Mouse (Mus musculus) kidney, embryonic 14.5 days (tissue): ENCODE data around the gene Eras. TPM values are rescaled to one million over a fixed set of nuclear protein-coding genes. Genes with fewer than 3 reads are reported as not detected.

Experiments
- ATAC-seq: fragments of 200-750 bp; cut with Nextera tagmentation; 2 replicates; pipeline ENCODE4 v1.8.0; 2017; ENCODE audit warnings: moderate number of reproducible peaks, mild to moderate bottlenecking, moderate TSS enrichment, moderate library complexity; ENCODE audit not compliant: low FRiP score, low TSS enrichment
- H3K27ac ChIP-seq: fragments of 300-500 bp; sonication (generic); 2 replicates; pipeline ENCODE4 v1.5.1; 2014; ENCODE audit warnings: low read depth, mild to moderate bottlenecking, low read length, moderate library complexity, mixed read lengths
- H3K27me3 ChIP-seq: fragments of 300-500 bp; sonication (generic); 2 replicates; pipeline ENCODE4 v1.6.1; 2014; ENCODE audit warnings: mild to moderate bottlenecking, low read length; ENCODE audit not compliant: control insufficient read depth, insufficient read depth
- H3K36me3 ChIP-seq: fragments of 300-500 bp; sonication (generic); 2 replicates; pipeline ENCODE4 v1.6.1; 2014; ENCODE audit warnings: low read length, mixed read lengths; ENCODE audit not compliant: control insufficient read depth, insufficient read depth
- H3K4me1 ChIP-seq: fragments of 300-500 bp; sonication (generic); 2 replicates; pipeline ENCODE4 v1.6.1; 2014; ENCODE audit warnings: low read length, mixed read lengths; ENCODE audit not compliant: control insufficient read depth, insufficient read depth
- H3K4me2 ChIP-seq: fragments of 300-500 bp; sonication (generic); replicated peaks from 2 replicates; pipeline ENCODE4 v1.6.1; 2014; ENCODE audit warnings: low read depth, mild to moderate bottlenecking, low read length
- H3K4me3 ChIP-seq: fragments of 300-500 bp; sonication (generic); 2 replicates; pipeline ENCODE4 v1.5.1; 2014; ENCODE audit warnings: mild to moderate bottlenecking, low read length
- H3K9ac ChIP-seq: fragments of 300-500 bp; sonication (generic); 2 replicates; pipeline ENCODE4 v1.6.1; 2014; ENCODE audit warnings: low read depth, mild to moderate bottlenecking, low read length, moderate library complexity
- H3K9me3 ChIP-seq: fragments of 300-500 bp; sonication (generic); 2 replicates; pipeline ENCODE4 v1.6.1; 2016; ENCODE audit warnings: low read length; ENCODE audit not compliant: control insufficient read depth
- WGBS: fragments of 180-500 bp; shearing (Covaris S2); extraction: QIAGEN DNeasy Blood & Tissue Kit; methylation state at CpG from one replicate; pipeline ENCODE4 v1.1.7; 2014; 5-methylcytosine and 5-hydroxymethylcytosine counted together
- polyA plus RNA-seq: library from polyadenylated mRNA; unstranded; fragments of >200 nt; fragmentation: Nextera tagmentation; extraction: Ambion mirVana; gene quantifications from 2 replicates; pipeline ENCODE4 v1.2.1, GENCODE M21; 2014

Eras gene
- polyA plus RNA-seq = not detected in 2 replicates

GRCm38 (mm10) chrX:7928270-7928790, at the start of gene Eras:
Gene Eras, minus strand, starts transcription at chrX:7928607.
- Histone ChIP-seq H3K4me1 (no peaks in the 10 kb centered on the region), H3K27me3 (peaks cover 11% of the 10 kb centered on the region; the same call in 1 of the 2 replicates), H3K27ac (no peak within 1 kb of the TSS), H3K36me3 (peaks cover 5% of the 10 kb centered on the region; the same call in 1 of the 2 replicates), H3K9me3 (no peaks in the 10 kb centered on the region), H3K4me2 (no peak within 1 kb of the TSS), H3K9ac (no peak within 1 kb of the TSS), H3K4me3 (no peak within 1 kb of the TSS)
- ATAC-seq = no peak
- WGBS = 26% methylated on average over 17 of the region's 19 CpGs

DNA sequence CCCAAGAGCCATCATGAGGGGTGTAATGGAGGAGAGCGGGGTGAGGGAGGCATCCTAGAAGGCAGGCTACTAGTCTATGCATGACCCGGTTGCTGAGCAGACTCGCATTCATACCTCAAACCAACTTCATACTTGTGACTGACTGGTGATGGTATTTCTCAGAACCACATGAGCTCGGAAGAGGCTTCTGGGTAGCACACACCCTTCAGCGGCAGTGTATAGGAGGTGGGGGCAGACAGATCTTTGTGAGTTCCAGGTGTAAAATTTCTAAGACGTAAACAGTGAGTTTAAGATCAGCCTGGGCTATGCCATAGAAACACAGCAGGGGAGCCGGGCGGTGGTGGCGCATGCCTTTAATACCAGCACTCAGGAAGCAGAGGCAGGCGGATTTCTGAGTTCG, 49.5 kb upstream of the Eras start, which contains the start of gene Gata1:
Gene Gata1 (minus strand): TSS at position 180 of the 400 bp plus-strand sequence.
- H3K9ac ChIP-seq = no peak within 1 kb of the TSS
- no peaks in the 10 kb centered on the region for H3K9me3 ChIP-seq
- 91% methylated on average over 11 of the region's 11 CpGs for WGBS
- H3K4me1 ChIP-seq = no peaks in the 10 kb centered on the region
- no peak within 1 kb of the TSS for H3K4me2 ChIP-seq
- H3K36me3 ChIP-seq = no peaks in the 10 kb centered on the region
- no peak within 1 kb of the TSS for H3K27ac ChIP-seq
- H3K27me3 ChIP-seq = no peaks in the 10 kb centered on the region
- no peak for ATAC-seq
- H3K4me3 ChIP-seq = no peak within 1 kb of the TSS

GRCm38 (mm10) chrX:7971292-7971691, 42.9 kb upstream of the Eras start:
- Histone ChIP-seq H3K36me3 (no peaks in the 10 kb centered on the region), H3K9me3 (no peaks in the 10 kb centered on the region), H3K27me3 (no peaks in the 10 kb centered on the region), H3K4me1 (no peaks in the 10 kb centered on the region), H3K27ac (no peak overlapping the region), H3K4me3 (no peak overlapping the region), H3K9ac (no peak overlapping the region), H3K4me2 (no peak overlapping the region)
- 77% methylated on average over 4 of the region's 4 CpGs for WGBS
- no peak for ATAC-seq

- no peaks in the 10 kb centered on the region for H3K27me3 ChIP-seq
- no peak for ATAC-seq
- H3K4me1 ChIP-seq = no peaks in the 10 kb centered on the region
- H3K4me3 ChIP-seq = no peak overlapping the region
- H3K9me3 ChIP-seq = no peaks in the 10 kb centered on the region
- no peak overlapping the region for H3K4me2 ChIP-seq
- H3K36me3 ChIP-seq = no peaks in the 10 kb centered on the region
- no peak overlapping the region for H3K9ac ChIP-seq
- 89% methylated on average over 3 of the region's 3 CpGs for WGBS
- H3K27ac ChIP-seq = no peak overlapping the region
Measured at GRCm38 (mm10) chrX:7968899-7969298, 40.5 kb upstream of the Eras start.

- H3K4me3 ChIP-seq = no peak overlapping the region
- no peaks in the 10 kb centered on the region for H3K9me3 ChIP-seq
- H3K27me3 ChIP-seq = no peaks in the 10 kb centered on the region
- H3K27ac ChIP-seq = no peak overlapping the region
- H3K9ac ChIP-seq = no peak overlapping the region
- 83% methylated on average over 8 of the region's 8 CpGs for WGBS
- H3K36me3 ChIP-seq = no peaks in the 10 kb centered on the region
- ATAC-seq = no peak
- H3K4me2 ChIP-seq = no peak overlapping the region
- no peaks in the 10 kb centered on the region for H3K4me1 ChIP-seq
Measured at GRCm38 (mm10) chrX:7968226-7968625, 39.8 kb upstream of the Eras start.

DNA sequence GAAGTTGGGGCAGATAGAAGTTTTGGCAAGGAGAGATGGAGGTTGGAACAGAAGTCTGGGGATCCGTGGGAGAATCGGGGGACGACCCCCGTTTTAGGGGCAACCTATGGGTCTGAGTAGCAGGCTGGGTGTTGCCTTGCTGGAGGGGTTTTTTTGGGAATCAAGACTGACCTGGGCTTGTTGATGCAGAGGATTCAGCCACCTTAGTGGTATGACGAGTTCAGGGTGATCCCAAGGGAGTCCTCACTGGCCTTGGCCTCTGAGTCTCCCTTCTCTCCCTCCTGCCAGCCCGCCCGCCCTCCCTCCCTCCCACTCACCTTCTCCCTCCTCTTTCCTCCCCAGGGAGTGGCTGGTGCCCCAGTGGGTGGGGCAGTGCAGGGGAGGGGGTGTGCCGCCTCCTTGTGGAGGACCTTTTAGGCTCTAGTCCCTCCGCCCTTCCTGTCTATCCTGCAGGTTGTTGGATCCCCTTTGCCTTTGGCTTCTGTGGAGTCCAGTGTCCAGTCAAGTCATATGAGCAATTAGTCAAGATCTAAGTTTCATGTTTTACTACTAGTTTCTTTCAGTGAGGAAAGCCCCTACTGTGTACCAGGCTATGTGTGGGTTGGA, 39.3 kb upstream of the Eras start:
- Histone ChIP-seq H3K36me3 (no peaks in the 10 kb centered on the region), H3K27me3 (no peaks in the 10 kb centered on the region), H3K4me2 (no peak overlapping the region), H3K27ac (no peak overlapping the region), H3K9ac (no peak overlapping the region), H3K4me1 (no peaks in the 10 kb centered on the region), H3K4me3 (no peak overlapping the region), H3K9me3 (no peaks in the 10 kb centered on the region)
- no peak for ATAC-seq
- WGBS = 78% methylated on average over 8 of the region's 9 CpGs

DNA sequence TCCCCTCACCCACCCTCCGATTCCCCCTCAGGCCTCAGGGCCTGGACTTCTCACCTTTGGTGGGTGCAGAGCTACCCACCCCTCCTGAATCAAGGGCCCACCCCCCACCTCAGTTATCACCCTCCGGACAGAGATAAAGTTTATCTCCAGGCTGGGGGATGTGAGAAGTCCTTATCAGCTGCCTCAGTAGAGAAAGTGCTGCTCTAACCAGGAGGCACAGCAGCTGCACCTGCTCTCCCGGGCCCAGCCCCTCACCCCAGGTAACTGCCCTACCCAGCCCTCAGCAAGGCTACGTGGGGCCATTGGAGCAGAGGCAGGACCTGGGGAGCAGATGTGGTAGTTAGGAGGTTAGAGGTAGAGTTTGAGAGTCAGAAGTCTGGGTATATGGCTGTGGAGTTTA, 37.8 kb upstream of the Eras start:
- Histone ChIP-seq H3K9me3 (no peaks in the 10 kb centered on the region), H3K4me1 (no peaks in the 10 kb centered on the region), H3K4me3 (no peak overlapping the region), H3K4me2 (no peak overlapping the region), H3K36me3 (no peaks in the 10 kb centered on the region), H3K9ac (no peak overlapping the region), H3K27ac (no peak overlapping the region), H3K27me3 (no peaks in the 10 kb centered on the region)
- WGBS = 75% methylated on average over 4 of the region's 4 CpGs
- ATAC-seq = no peak

DNA sequence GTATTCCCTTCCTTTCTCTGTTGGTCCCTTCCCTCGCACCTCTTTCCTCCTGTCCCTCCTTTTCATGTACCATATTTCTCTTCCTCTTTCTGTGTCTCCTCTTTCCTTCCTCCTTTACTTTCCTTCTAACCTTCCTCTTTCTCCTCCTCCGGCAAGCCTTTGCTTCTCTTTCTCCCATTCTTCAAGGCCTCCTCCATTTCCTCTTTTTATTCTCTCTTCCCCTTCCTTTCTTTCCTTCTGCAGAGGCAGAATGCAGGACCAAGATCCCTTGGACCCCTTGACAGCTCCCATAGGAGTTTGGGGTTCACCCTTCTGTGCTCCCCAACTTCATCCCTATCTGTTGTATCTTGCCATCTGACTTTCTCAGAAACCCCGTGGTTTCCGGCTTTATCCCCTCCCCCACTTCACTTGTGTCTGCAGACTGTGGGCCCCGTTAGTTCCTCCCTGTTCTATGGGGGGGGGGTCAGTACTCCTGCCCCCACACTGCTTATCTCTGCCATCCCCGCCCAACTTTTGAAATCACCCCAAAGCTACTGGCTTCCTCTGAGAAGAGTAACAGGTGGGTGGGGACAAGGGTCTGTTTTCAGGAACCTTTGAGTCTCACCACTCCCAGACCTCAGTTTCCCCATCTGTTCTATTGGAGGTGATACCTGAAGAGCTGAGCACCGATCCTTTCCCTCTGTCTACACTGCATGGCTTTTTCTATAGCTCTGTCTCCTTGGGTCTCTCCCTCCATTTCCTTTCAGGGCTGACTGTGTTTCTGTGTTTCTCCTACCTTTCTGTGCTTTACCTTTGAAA, 35.6 kb upstream of the Eras start:
- H3K27me3 ChIP-seq = no peaks in the 10 kb centered on the region
- H3K4me3 ChIP-seq = no peak overlapping the region
- H3K9ac ChIP-seq = no peak overlapping the region
- 72% methylated on average over 7 of the region's 7 CpGs for WGBS
- H3K27ac ChIP-seq = no peak overlapping the region
- no peaks in the 10 kb centered on the region for H3K9me3 ChIP-seq
- H3K4me1 ChIP-seq = no peaks in the 10 kb centered on the region
- H3K36me3 ChIP-seq = no peaks in the 10 kb centered on the region
- ATAC-seq = no peak
- no peak overlapping the region for H3K4me2 ChIP-seq

- no peaks in the 10 kb centered on the region for H3K4me1 ChIP-seq
- no peak overlapping the region for H3K9ac ChIP-seq
- no peak overlapping the region for H3K4me3 ChIP-seq
- H3K27me3 ChIP-seq = no peaks in the 10 kb centered on the region
- ATAC-seq = no peak
- no peaks in the 10 kb centered on the region for H3K9me3 ChIP-seq
- 89% methylated on average over 9 of the region's 9 CpGs for whole genome bisulfite sequencing
- H3K4me2 ChIP-seq = no peak overlapping the region
- H3K27ac ChIP-seq = no peak overlapping the region
- no peaks in the 10 kb centered on the region for H3K36me3 ChIP-seq
Measured at GRCm38 (mm10) chrX:7958868-7959267, 30.5 kb upstream of the Eras start.
